Mouse (Mus musculus): ENCODE data around the gene Dclk2. TPM values are rescaled to one million over a fixed set of nuclear protein-coding genes. Genes with fewer than 3 reads are reported as not detected.

Dclk2 gene
- polyA plus RNA-seq, 1 experiment: 20.7 TPM

DNA sequence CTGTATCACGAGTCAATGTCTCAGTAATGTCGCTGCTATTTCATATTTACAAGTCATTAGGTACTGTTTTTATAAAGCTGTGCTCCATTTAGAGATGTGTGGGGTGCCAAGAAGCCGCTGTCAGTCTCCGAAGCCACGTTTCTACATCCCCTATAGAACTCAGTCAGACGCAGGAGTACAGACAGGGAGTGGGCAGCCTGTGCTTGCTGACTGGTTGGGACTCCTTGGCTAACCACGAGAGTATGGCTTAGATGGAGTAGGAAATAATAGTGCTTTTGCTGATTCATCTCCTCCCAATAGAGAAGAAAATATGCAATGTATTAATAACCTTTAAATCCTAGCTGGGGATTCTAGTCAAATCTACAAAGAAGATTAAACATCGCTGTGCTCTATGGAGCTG, 119.8 kb downstream of the Dclk2 start:
- Histone ChIP-seq H3K9me3 (replicated peaks; ENCODE audit: control insufficient read depth, insufficient read depth, low read length, poor library complexity, severe bottlenecking) (no peaks in the 10 kb centered on the region), H3K36me3 (ENCODE audit: control insufficient read depth, insufficient read depth, low read length, poor library complexity, severe bottlenecking) (no peaks in the 10 kb centered on the region), H3K4me1 (ENCODE audit: control insufficient read depth, insufficient read depth, low read length) (no peaks in the 10 kb centered on the region), H3K4me3 (ENCODE audit: low read depth, low read length) (no peak overlapping the region), H3K27me3 (ENCODE audit: control insufficient read depth, insufficient read depth, low read length, poor library complexity, severe bottlenecking) (no peaks in the 10 kb centered on the region), H3K27ac (ENCODE audit: insufficient read depth, low read length) (no peak overlapping the region), H3K9ac (ENCODE audit: low read depth, poor library complexity, severe bottlenecking) (no peak overlapping the region)
- TF ChIP-seq CTCF (IDR thresholded peaks at IDR 0.05; ENCODE audit: low read depth, low read length) (no peak), EP300 (IDR thresholded peaks at IDR 0.05; ENCODE audit: insufficient read depth, low read depth, low read length) (no peak), POLR2A (IDR thresholded peaks at IDR 0.05; ENCODE audit: insufficient read depth, low read length) (no peak)

DNA sequence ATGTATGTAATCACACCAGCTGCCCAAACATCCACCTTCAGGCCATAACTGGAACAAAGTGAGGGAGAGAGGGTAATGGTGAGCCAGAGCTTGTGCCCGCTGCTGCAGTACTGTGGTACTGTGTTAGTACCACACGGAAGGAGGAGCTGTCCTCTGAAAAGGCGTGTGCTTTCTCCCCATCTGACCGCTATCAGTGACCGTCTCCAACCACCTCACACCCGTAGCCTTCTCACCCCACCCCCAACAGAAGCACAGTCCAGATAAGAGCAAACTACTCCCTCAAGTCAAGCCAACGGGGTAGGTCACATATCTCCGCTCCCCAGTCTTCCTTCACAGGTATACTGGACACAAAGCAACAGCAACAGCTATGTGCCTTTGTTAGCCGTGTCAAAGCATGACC, 121.6 kb downstream of the Dclk2 start:
- no peak for TF ChIP-seq EP300 (IDR thresholded peaks at IDR 0.05; ENCODE audit: insufficient read depth, low read depth, low read length)
- no peak for TF ChIP-seq POLR2A (IDR thresholded peaks at IDR 0.05; ENCODE audit: insufficient read depth, low read length)
- no peak for TF ChIP-seq CTCF (IDR thresholded peaks at IDR 0.05; ENCODE audit: low read depth, low read length)
- H3K9ac ChIP-seq (ENCODE audit: low read depth, poor library complexity, severe bottlenecking): no peak overlapping the region
- no peaks in the 10 kb centered on the region for H3K9me3 ChIP-seq (replicated peaks; ENCODE audit: control insufficient read depth, insufficient read depth, low read length, poor library complexity, severe bottlenecking)
- no peaks in the 10 kb centered on the region for H3K27me3 ChIP-seq (ENCODE audit: control insufficient read depth, insufficient read depth, low read length, poor library complexity, severe bottlenecking)
- no peak overlapping the region for H3K27ac ChIP-seq (ENCODE audit: insufficient read depth, low read length)
- H3K4me1 ChIP-seq (ENCODE audit: control insufficient read depth, insufficient read depth, low read length): no peaks in the 10 kb centered on the region
- no peaks in the 10 kb centered on the region for H3K36me3 ChIP-seq (ENCODE audit: control insufficient read depth, insufficient read depth, low read length, poor library complexity, severe bottlenecking)
- no peak overlapping the region for H3K4me3 ChIP-seq (ENCODE audit: low read depth, low read length)

- TF ChIP-seq EP300 (IDR thresholded peaks at IDR 0.05; ENCODE audit: insufficient read depth, low read depth, low read length) (no peak), CTCF (IDR thresholded peaks at IDR 0.05; ENCODE audit: low read depth, low read length) (no peak)
- H3K4me1 ChIP-seq (ENCODE audit: control insufficient read depth, insufficient read depth, low read length): no peaks in the 10 kb centered on the region
- no peak overlapping the region for H3K27ac ChIP-seq (ENCODE audit: insufficient read depth, low read length)
- H3K9ac ChIP-seq (ENCODE audit: low read depth, poor library complexity, severe bottlenecking): no peak overlapping the region
- no peaks in the 10 kb centered on the region for H3K36me3 ChIP-seq (ENCODE audit: control insufficient read depth, insufficient read depth, low read length, poor library complexity, severe bottlenecking)
- no peaks in the 10 kb centered on the region for H3K9me3 ChIP-seq (replicated peaks; ENCODE audit: control insufficient read depth, insufficient read depth, low read length, poor library complexity, severe bottlenecking)
- no peak overlapping the region for H3K4me3 ChIP-seq (ENCODE audit: low read depth, low read length)
- H3K27me3 ChIP-seq (ENCODE audit: control insufficient read depth, insufficient read depth, low read length, poor library complexity, severe bottlenecking): no peaks in the 10 kb centered on the region
Observed at GRCm38 (mm10) chr3:86797871-86798460, 122.7 kb downstream of the Dclk2 start.

DNA sequence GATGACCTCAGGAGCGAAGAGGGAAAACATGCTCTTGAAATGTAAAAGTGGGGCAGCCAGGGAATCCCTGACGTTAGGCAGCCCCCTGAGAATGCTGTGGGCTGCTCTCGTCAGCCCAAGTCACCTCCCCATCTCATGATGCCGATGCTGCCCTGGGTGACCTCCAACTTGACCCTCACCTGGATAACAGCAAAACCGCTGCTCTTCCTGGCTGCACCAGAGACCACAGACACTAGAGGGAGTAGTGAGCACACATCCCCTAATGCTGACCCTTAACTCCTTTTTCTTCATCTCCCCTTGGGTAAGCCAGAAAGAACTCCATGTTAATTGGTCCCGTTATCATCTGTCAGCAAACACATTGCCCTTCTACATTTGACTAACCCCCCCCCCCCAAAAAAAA, 123.9 kb downstream of the Dclk2 start:
- Histone ChIP-seq H3K4me3 (ENCODE audit: low read depth, low read length) (peak overlapping the region; percentile 35; the same call in 1 of the 2 replicates), H3K36me3 (ENCODE audit: control insufficient read depth, insufficient read depth, low read length, poor library complexity, severe bottlenecking) (no peaks in the 10 kb centered on the region), H3K9me3 (replicated peaks; ENCODE audit: control insufficient read depth, insufficient read depth, low read length, poor library complexity, severe bottlenecking) (no peaks in the 10 kb centered on the region), H3K27ac (ENCODE audit: insufficient read depth, low read length) (no peak overlapping the region), H3K9ac (ENCODE audit: low read depth, poor library complexity, severe bottlenecking) (no peak overlapping the region), H3K27me3 (ENCODE audit: control insufficient read depth, insufficient read depth, low read length, poor library complexity, severe bottlenecking) (no peaks in the 10 kb centered on the region), H3K4me1 (ENCODE audit: control insufficient read depth, insufficient read depth, low read length) (no peaks in the 10 kb centered on the region)
- TF ChIP-seq CTCF (IDR thresholded peaks at IDR 0.05; ENCODE audit: low read depth, low read length) (peak; percentile 77), POLR2A (IDR thresholded peaks at IDR 0.05; ENCODE audit: insufficient read depth, low read length) (no peak)

DNA sequence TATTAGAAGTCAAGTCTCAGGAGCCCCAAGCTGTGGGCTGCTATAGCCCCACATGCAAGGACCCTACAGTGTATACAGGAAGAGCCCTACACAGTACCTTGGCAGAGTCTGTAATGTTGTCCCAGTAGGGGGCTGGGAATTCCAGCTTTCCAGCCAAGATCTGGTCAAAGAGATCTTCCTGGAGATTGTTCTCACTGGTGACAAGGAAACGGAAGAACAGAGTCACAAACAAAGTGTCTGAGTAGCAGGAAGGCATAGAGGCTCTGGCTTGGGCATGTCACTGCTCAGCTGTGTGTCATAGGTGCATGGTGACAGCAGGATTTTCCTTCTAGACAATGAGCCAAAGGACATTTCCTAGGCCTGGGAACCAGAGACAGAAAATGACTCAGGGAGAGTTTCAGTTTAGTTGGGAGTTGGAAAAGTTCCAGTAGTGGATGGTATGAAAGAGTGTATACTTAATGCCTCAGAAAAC, 126.9 kb downstream of the Dclk2 start:
- Histone ChIP-seq H3K9me3 (replicated peaks; ENCODE audit: control insufficient read depth, insufficient read depth, low read length, poor library complexity, severe bottlenecking) (no peaks in the 10 kb centered on the region), H3K27me3 (ENCODE audit: control insufficient read depth, insufficient read depth, low read length, poor library complexity, severe bottlenecking) (no peaks in the 10 kb centered on the region), H3K36me3 (ENCODE audit: control insufficient read depth, insufficient read depth, low read length, poor library complexity, severe bottlenecking) (no peaks in the 10 kb centered on the region), H3K4me1 (ENCODE audit: control insufficient read depth, insufficient read depth, low read length) (no peaks in the 10 kb centered on the region), H3K9ac (ENCODE audit: low read depth, poor library complexity, severe bottlenecking) (no peak overlapping the region), H3K4me3 (ENCODE audit: low read depth, low read length) (no peak overlapping the region), H3K27ac (ENCODE audit: insufficient read depth, low read length) (no peak overlapping the region)
- TF ChIP-seq POLR2A (IDR thresholded peaks at IDR 0.05; ENCODE audit: insufficient read depth, low read length) (no peak), CTCF (IDR thresholded peaks at IDR 0.05; ENCODE audit: low read depth, low read length) (no peak), EP300 (IDR thresholded peaks at IDR 0.05; ENCODE audit: insufficient read depth, low read depth, low read length) (no peak)

DNA sequence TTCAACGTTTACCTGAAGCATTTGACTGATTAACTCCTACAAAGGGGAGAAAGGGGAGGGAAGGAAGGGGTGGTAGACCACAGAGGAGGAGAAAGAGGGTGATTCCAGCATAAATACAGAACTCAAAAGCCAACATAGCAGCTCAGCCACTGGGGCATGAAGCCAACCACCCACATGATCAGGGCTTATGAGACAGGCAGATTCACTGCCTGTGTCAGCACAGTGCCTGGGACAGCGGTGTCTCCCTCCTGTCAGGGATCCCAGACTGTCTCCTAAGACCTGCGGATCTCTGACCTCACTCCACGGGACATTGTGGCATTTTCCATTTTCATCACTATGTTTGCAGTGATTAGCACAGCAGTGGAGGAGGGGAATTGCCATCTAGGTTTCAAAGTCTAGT, 127.4 kb downstream of the Dclk2 start:
- TF ChIP-seq CTCF (IDR thresholded peaks at IDR 0.05; ENCODE audit: low read depth, low read length) (no peak), POLR2A (IDR thresholded peaks at IDR 0.05; ENCODE audit: insufficient read depth, low read length) (no peak), EP300 (IDR thresholded peaks at IDR 0.05; ENCODE audit: insufficient read depth, low read depth, low read length) (no peak)
- Histone ChIP-seq H3K9ac (ENCODE audit: low read depth, poor library complexity, severe bottlenecking) (no peak overlapping the region), H3K4me1 (ENCODE audit: control insufficient read depth, insufficient read depth, low read length) (no peaks in the 10 kb centered on the region), H3K4me3 (ENCODE audit: low read depth, low read length) (no peak overlapping the region), H3K27ac (ENCODE audit: insufficient read depth, low read length) (no peak overlapping the region), H3K27me3 (ENCODE audit: control insufficient read depth, insufficient read depth, low read length, poor library complexity, severe bottlenecking) (no peaks in the 10 kb centered on the region), H3K36me3 (ENCODE audit: control insufficient read depth, insufficient read depth, low read length, poor library complexity, severe bottlenecking) (no peaks in the 10 kb centered on the region), H3K9me3 (replicated peaks; ENCODE audit: control insufficient read depth, insufficient read depth, low read length, poor library complexity, severe bottlenecking) (no peaks in the 10 kb centered on the region)
